Mouse (Mus musculus) Muller cell, postnatal 12 days (primary cell): ENCODE measurements around the gene Tomm70a.

ENCODE experiments used
- DNase-seq: peaks from one replicate; pipeline ENCODE4 v3.0.0-alpha.2; 2015; ENCODE audit errors: inconsistent ontology term

The Tomm70a gene

GRCm38 (mm10) chr16:57120913-57121815 is at the start of gene Tomm70a:
Tomm70a (plus strand) TSS chr16:57121703.
- DNase-seq = peak; percentile 99

DNA sequence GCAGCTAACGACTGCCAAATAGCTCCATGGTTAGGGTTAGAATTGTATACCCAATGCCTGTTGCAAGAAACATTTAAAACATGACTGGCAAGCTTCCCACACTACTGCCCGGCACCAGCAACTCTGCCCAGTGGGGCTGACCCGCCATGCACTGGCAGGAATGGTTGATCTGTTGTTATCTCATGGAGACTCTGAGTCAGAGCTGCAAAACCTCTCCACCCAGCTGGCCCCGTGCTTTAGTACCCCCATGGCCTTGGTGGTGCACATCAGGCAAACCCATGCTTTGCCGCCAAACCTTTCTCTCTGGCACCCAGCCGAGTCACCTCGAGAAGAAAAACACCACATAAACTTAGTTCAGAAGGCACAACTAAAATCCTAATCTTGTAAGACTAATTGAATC is 45.5 kb upstream of the Tomm70a start:
- peak; percentile 11 for DNase-seq

GRCm38 (mm10) chr16:57079577-57079976 is 41.9 kb upstream of the Tomm70a start:
- DNase-seq = no peak

GRCm38 (mm10) chr16:57092460-57092859 is 29.0 kb upstream of the Tomm70a start:
- peak; percentile 25 for DNase-seq

- DNase-seq = no peak
These were observed 28.4 kb upstream of the Tomm70a start for GRCm38 (mm10) chr16:57092911-57093605.

DNA sequence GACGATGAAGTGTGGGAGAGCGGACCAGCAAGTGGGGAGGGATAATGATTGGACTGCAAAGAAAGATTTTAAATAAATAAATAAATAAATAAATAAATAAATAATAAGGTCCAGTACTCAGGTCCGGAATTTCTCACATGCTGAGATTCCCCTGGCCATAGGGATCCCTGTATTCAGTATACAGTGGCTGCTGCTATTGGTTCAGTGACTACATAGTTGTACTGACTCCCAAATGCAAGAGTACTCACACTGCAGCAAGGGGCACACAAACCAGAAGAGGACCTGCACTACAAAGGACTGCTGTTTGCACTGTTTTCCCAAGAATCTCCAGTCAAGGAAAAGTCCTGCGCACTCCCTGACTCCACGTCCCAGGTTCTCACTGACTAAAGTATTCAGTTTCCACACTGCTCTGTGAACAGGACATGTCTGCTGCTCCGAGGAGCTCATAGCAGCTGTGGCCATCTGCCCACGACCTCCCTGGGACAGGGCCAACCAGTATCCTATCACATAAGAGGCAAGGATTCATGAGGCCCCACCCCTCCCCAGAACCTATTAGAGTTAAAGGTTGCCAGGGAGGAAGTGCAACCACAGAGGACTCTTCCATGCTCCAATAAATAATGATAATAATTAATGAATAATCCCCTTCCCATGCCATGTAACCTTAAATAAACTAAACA is 22.9 kb upstream of the Tomm70a start:
- DNase-seq = peak; percentile 72

DNA sequence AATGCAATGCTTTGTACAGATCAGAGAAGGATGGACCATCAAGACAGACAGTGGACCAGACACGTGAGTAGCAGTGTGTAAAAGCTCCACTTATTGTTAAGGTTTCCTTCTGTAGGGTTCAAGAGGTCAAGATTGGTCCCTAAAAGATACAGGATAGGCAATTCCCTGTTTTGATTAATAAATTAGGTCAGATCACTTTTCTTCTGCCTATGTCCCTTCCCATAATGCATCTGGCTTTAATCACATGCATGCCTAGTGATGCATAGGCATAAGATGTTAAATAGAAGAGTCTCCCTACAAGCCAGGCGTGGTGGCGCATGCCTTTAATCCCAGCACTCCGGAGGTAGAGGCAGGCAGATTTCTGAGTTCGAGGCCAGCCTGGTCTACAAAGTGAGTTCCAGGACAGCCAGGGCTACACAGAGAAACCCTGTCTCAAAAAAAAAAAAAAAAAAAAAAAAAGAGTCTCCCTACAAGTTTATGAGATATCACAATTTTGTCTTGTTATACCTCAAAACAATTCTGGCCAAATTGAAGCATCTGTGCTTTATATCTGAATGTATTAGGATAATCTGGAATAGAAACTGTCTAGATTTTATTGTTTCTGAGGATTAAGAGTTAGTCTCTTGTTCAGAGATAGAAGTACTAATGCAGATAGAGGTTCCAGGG is 21.8 kb upstream of the Tomm70a start:
- DNase-seq = no peak

- DNase-seq = no peak
These were observed 20.3 kb upstream of the Tomm70a start for GRCm38 (mm10) chr16:57101174-57101573.

DNA sequence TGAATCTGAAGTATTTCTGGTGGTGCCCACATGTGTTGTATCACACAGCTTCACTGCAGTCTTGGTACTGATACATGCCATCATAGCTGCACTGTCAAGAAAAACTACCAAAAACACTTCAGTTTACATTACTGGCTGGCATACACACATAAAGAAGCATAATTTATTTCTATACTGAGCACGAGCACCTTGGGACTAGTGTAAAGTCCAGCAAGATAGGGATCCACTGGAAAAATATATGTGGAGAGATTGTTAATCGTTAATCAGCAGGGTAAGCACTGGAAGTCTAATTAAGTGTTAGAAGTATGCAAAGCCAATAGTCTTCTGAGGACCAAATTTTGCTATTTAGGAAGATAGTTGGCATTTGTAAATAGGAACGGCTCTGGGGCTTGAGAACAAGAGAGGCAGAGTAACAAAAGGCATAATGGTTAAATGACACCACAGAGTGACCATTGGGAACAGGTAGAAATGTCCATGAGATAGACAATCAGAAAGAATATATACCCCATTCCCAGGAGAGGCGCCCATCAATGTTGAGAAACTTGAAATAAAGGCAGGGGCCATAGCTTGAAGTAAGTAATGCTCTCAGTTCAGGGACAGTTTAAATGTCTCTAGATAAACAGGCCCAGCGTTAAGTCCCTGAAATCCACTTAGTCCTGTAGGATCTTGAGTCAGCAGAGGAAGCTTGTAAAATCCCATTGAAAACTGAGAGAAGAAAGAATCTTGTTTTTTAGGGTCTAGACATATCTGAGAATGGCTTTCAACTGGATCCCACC is 15.1 kb upstream of the Tomm70a start:
- no peak for DNase-seq

DNA sequence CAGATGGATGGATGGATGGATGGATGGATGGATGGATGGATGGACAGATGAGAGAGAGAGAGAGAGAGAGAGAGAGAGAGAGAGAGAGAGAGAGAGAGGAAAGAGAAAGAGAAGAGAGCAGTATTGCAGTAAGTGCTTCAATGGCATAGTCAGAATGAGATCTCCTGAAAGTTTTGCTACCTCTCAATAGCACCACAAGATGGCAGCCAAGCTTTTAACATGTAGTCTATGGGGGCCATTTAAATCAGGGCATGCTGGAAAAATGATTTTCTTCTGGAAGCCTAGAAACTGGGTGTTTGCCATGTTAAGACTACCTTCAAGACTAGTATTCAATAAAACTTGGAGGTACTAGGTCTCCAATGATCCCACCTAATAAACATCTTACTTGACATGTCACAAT is 5.4 kb upstream of the Tomm70a start:
- DNase-seq = no peak

GRCm38 (mm10) chr16:57117562-57117961 is 3.9 kb upstream of the Tomm70a start:
- no peak for DNase-seq

DNA sequence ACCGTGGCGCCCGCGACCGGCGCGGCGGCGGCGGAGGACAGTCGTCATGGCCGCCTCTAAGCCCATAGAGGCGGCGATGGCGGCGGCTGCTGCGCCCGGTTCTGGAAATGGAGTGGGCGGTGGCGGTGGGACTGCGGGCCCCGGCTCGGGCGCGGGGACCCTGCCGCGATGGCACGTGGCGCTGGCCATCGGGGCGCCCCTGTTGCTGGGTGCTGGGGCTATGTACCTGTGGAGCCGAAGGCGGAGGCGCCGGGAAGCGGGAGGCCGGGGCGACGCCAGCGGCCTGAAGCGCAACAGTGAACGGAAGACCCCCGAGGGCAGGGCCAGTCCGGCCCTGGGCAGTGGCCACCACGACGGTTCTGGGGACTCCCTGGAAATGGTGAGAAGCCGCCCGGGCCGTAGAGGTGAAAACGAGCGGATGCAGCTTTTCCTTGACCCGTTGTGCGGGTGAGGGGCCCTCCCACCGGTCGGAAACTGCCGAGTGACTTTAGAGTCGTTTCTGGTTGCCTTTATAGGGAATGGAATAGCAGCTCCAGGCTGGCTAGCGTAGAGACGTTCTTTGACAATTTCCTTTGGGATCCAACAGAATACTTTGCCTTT is 413 bp downstream of the Tomm70a start:
- DNase-seq = peak; percentile 50

- DNase-seq = peak; percentile 27
These were observed 1.4 kb downstream of the Tomm70a start for GRCm38 (mm10) chr16:57122682-57123445.

DNA sequence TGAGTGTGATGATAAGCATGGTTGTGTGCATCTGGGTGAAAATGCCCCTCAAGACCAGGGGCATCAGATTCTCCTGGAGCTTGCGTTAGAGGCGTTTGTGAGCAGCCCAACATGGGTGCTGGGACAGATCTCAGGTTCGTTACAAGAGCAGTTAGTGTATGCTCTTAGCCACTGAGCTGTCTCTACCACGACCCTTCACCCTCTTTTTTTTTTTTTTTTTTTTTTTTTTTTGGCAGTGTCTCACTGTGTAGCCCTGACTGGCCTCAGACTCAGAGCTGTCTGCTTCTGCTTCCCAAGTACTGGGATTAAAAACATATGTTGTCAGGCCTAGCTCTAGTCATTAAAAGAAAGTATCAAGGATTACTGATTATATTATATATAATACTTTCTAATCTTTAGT is 4.8 kb downstream of the Tomm70a start:
- DNase-seq = no peak

- DNase-seq = no peak
These were observed 6.3 kb downstream of the Tomm70a start for GRCm38 (mm10) chr16:57127825-57128224.

DNA sequence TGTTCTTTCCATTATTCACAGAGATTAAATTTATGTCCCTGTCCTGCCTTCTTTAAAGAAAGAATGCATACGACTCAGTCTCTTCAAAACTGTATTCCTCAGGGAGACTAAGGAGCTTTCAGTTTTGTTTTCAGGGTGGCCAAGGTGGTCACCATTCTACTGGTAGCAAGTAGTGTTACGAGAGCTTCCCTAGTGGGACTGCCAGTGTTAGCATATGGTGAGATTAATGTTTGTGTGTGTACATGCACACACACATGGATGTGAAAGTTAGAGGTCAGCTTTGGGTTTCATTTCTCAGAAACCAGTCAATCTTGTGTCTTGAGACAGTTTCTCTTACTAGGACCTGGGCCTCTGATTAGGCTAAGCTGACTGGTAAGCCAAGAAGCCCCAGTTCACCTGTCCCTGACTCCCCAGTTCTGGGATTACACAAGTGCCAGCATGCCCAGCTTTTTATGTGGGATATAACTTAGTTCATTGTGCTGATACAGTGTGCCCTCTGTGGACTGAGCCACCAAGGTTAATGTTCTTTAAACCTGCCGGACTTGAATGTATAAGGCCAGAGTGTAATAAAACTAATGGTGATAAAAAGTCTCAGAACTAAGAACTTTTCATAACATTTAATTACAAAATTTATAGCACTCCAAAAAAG is 9.4 kb downstream of the Tomm70a start:
- DNase-seq = no peak

- no peak for DNase-seq
These were observed 10.0 kb downstream of the Tomm70a start for GRCm38 (mm10) chr16:57131544-57131943.

DNA sequence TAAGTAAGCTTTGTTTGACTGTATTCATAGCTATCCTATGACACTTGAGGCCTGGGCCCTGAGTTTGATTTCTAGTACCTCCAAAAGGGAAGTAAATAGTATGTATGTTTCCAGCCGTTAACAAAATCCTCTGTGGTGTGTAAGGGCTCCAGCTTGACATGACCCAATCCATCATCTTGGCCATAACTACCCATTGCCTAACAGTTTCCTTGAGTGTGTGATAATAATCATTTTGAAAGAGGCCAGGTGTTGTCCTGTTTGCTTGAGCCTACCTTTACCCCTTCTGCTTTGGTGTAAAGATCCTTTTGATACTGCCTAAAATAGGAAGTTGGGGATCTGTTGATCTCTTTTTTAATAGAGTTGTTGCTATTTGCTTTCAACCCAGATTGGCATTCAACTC is 10.8 kb downstream of the Tomm70a start:
- no peak for DNase-seq

DNA sequence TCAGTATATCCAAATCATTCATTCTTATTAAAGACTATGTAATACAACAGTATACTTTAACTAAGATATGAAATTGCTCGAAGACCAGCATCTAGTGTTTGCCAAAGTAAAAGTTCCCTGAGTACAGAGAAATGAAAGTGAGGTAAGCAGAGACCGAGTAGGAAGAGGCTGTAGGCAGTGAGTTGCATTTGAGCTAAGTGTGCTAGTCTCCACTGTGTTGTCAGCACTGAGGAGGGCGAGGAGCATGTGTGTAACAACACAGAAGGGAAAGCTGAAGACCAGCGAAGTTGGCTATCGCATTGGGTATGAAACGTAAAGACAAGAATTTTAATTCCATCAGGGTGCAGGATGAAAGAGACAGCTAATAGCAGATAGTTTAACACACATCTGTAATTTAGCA is 12.1 kb downstream of the Tomm70a start:
- DNase-seq = no peak
